Mouse (Mus musculus) 416B (cell line): ENCODE measurements around the gene Ube2cbp.
A peak's percentile ranks its signal among the peaks of the same experiment; 100 is the strongest.

Experiments used
- DNase-seq: peaks from one replicate; pipeline ENCODE4 v3.0.0; 2011; ENCODE audit warnings: low read depth

Ube2cbp gene

DNA sequence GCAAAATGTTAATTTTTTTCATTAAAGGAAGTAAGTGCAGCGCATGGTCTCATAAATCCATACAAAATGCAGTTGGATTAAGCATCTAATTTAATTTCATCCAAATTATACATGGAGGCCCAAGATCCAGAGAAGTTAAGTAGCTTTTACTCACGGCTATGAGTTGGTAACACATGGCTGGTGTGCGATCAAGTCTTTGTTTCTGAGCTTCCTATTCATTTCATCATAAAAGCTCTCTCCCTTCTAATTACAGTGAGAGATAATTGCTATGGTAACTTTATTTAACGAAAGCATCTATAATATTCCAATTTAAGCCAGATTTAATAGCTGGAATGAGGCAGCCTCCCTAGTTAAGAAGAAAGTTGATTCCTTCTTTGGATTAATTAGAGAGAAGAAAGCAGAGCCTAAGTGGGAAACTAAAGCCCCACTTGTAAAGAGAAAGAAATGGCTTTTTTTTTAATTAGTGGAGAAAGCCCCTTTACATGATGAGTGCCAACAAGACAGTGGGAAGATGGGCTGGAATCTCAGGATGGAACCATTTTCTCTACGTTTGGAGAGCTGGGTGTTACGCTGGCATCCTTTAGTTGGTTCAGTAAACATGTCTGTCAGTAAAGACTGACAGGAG is 145.1 kb downstream of the Ube2cbp start:
- DNase-seq, result no peak

GRCm38 (mm10) chr9:86315700-86316099 is 149.1 kb downstream of the Ube2cbp start:
- DNase-seq, result no peak

DNA sequence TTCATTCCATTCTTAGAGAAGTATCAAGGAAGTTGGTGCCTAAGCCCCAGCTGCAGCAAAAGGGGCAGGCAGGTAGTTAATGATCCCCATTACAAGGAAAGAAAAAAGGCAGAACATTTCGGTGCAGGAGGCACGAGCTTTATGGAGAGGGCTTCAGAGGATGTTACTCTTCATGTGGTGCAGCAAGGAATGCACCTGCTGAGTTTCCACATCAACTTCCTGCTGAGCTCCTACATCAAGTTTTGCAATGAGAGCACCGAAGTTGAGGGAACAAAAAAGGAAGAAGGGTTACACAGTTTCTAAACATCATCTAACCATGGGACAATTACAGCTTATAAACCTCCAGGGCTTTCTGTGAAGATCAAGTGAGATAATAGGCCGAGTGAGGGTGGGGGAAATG is 156.1 kb downstream of the Ube2cbp start:
- DNase-seq, result peak; percentile 5

DNA sequence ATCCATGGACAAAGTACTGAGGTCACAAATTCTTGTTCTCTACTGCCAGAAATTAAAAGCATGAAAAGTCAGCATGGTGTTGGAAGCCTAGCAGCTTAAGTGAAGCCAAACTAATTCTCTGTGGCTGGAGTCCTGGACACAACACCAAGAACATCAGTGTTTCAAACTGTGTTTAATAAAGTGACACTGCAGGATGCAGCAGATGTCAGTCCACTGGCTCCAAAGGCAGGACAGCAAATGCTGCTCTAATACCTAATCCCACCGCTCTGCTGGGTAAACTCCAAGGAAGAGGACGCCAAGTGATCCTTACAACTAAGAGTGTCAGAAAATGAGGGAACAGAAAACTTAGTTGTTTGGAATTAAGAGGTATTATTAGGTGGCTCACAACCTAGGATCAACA is 158.2 kb downstream of the Ube2cbp start:
- DNase-seq, result no peak

- peak; percentile 93 for DNase-seq
Observed at GRCm38 (mm10) chr9:86301407-86301806, 163.3 kb downstream of the Ube2cbp start.

DNA sequence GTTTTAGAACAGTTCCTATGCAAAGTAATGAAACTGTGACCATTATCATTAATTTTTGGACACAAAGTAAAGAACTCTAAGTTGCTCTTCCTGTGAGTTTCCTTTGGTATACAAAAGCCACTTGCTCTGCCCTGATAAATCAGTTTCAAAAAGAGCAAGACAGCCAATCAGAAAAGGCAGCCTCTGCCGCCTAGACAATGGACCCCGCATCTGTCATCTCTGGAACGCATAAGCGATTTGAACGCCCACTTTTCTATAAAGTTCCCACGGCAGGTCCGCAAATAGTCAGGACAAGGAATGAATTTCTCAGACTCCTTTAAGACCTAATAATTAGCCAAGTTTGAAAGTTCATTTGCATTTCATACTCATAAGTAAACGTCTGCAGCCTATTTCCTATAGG is 166.2 kb downstream of the Ube2cbp start:
- no peak for DNase-seq

GRCm38 (mm10) chr9:86298131-86298530 is 166.6 kb downstream of the Ube2cbp start:
- no peak for DNase-seq

GRCm38 (mm10) chr9:86296683-86297638 is 167.8 kb downstream of the Ube2cbp start:
- no peak for DNase-seq

DNA sequence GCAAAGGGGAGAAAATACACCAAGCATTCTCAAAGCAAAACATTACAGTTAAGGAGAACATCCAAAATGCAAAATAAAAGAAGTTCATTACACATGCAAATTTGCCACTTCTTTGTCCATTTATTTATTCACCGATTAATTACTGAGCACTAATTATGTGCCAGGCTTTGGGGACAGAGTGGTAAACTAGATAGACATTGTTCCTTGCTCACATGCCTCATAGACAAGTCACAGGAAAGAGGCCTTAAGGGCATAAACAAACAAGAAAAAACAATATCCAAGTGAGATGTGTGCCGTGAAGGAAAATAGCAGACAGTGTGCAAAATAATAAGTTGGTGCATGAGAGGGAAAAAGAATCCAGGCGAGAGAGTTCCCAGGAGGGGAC is 177.2 kb downstream of the Ube2cbp start:
- no peak for DNase-seq

DNA sequence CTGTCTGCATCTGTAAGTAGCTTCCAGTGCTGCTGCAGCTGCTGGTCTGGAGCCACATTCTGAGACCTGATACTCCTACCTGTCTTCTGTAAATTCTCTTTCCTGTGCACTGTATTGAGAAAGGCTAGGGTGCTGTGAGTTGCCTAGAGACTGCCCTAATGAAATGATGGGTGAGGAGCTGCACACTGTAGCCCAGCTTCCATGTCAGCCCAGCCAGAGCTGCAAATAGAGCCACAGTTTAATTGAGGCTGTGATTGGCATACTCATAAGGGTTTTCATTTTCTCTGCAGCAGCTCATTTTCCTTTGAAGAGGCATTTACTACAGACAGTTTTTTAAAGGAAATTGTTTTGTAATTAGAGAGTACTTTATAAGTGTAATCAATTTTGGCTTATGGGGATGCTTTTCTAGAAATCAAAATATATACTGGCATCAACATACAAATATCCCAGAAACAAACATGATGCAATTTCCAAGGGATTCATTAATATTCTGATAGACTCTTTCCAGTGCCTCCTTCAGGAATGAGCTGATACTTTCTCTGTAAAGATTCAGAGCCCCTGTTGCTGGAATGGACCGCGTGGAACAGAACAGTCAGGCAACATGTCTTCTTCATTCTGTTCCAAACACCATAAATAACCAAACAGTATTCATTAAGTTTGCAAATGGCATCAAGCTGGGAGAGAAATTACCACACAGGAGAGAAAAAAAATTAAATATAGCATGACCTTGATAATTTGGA is 177.8 kb downstream of the Ube2cbp start:
- no peak for DNase-seq

DNA sequence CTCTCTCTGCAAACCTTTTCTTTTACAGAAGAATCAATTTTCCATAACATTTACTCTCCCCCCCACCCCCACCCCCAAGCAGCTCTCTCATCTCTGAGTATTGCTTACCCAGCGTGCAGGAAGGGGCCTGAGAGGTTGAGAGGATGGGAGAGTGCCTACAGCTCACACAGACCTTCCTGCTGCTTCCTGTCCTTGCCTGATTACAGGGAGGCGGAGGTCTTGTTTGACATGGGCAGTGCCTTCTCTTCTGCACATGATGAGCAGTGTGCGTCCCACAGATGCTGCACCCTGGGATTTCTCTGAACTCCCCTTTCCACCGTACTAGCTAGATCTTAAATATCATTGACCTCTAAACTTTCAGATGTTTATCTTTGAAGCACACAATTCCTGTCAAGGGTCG is 182.2 kb downstream of the Ube2cbp start:
- peak; percentile 26 for DNase-seq

- no peak for DNase-seq
Observed at GRCm38 (mm10) chr9:86281147-86281467, 183.6 kb downstream of the Ube2cbp start.

- peak; percentile 12 for DNase-seq
Observed at GRCm38 (mm10) chr9:86280461-86281146, 184.1 kb downstream of the Ube2cbp start.

- no peak for DNase-seq
Observed at GRCm38 (mm10) chr9:86269541-86269940, 195.2 kb downstream of the Ube2cbp start.

- DNase-seq, result no peak
Observed at GRCm38 (mm10) chr9:86266658-86267057, 198.1 kb downstream of the Ube2cbp start.
